Comparison of ENCODE assay signal across 17 mouse cellular contexts in genomic region chr2:31638581-31639465, GRCm38 (mm10). TPM values are rescaled to one million over a fixed set of nuclear protein-coding genes. Genes with fewer than 3 reads are reported as not detected.
DNase-seq lines count a peak whose midpoint lies in the region; ATAC-seq lines count a peak whose summit lies in the region.
"Had no signal": no experiment of that assay in that cellular context is flagged by ENCODE, and none has a peak within 500 bp of the region (broad histone marks: within the 10 kb centered on the region; RNA-seq: fewer than 3 reads in every experiment).

No protein-coding gene starts in this region.

- no peak for ATAC-seq in forebrain, embryonic 11.5 days (replicated peaks; ENCODE audit: low FRiP score)
- no peak for ATAC-seq in limb, embryonic 13.5 days (ENCODE audit: low FRiP score, low read depth)
- ATAC-seq in neural tube, embryonic 15.5 days (ENCODE audit: low FRiP score) = no peak
- ATAC-seq: liver, embryonic 12.5 days had no signal

- peak overlapping the region; percentile 32; the same call in 1 of the 2 replicates for H3K4me2 ChIP-seq in forebrain, embryonic 11.5 days (ENCODE audit: low read depth, low read length, severe bottlenecking)
- H3K4me2 ChIP-seq in limb, embryonic 13.5 days (replicated peaks) = no peak overlapping the region
- H3K4me2 ChIP-seq in neural tube, embryonic 15.5 days = peak overlapping the region; percentile 38
- H3K4me2 ChIP-seq: liver, embryonic 12.5 days had no signal

- peaks cover 97% of the 10 kb centered on the region for H3K27me3 ChIP-seq in forebrain, embryonic 11.5 days (ENCODE audit: control insufficient read depth, insufficient read depth, low read length)
- H3K27me3 ChIP-seq in limb, embryonic 13.5 days = peaks cover 100% of the 10 kb centered on the region
- peaks cover 95% of the 10 kb centered on the region for H3K27me3 ChIP-seq in neural tube, embryonic 15.5 days (replicated peaks)

- H3K4me1 ChIP-seq in forebrain, embryonic 11.5 days (replicated peaks; ENCODE audit: control insufficient read depth, insufficient read depth, low read length) = peaks cover 46% of the 10 kb centered on the region
- H3K4me1 ChIP-seq in limb, embryonic 13.5 days = peaks cover 52% of the 10 kb centered on the region
- H3K4me1 ChIP-seq in neural tube, embryonic 15.5 days = peaks cover 62% of the 10 kb centered on the region

- DNase-seq in thymus, postnatal 4 days = peak; percentile 26
- no peak for DNase-seq in thymus, postnatal 10 days (ENCODE audit: low spot score in 2 of 2)
- peak; percentile 77 for DNase-seq in forebrain, embryonic 11.5 days (ENCODE audit: low spot score)
- no peak for DNase-seq in cerebellum, postnatal 36 days
- no peak for DNase-seq in cerebellum, postnatal 25 days
- no peak for DNase-seq in lung, postnatal 4 days
- DNase-seq: cerebellum, adult 11-12 months; kidney, adult 2 months; layer of hippocampus, adult 9-11 months had no signal

- peak overlapping the region; percentile 29 for H3K4me3 ChIP-seq in forebrain, embryonic 11.5 days (ENCODE audit: low read depth, low read length)
- peak overlapping the region; percentile 3 for H3K4me3 ChIP-seq in limb, embryonic 13.5 days
- peak overlapping the region; percentile 26; the same call in 1 of the 2 replicates for H3K4me3 ChIP-seq in neural tube, embryonic 15.5 days (replicated peaks)
- H3K4me3 ChIP-seq: erythroblast, embryonic 14.5 days; liver, embryonic 12.5 days had no signal

- H3K9ac ChIP-seq in forebrain, embryonic 11.5 days (ENCODE audit: low read length) = peak overlapping the region; percentile 27; the same call in 1 of the 2 replicates
- no peak overlapping the region for H3K9ac ChIP-seq in limb, embryonic 13.5 days
- H3K9ac ChIP-seq in neural tube, embryonic 15.5 days (replicated peaks) = no peak overlapping the region
- H3K9ac ChIP-seq: liver, embryonic 12.5 days had no signal

- H3K27ac ChIP-seq in forebrain, embryonic 11.5 days (ENCODE audit: low read depth, low read length) = no peak overlapping the region
- H3K27ac ChIP-seq in limb, embryonic 13.5 days = no peak overlapping the region
- no peak overlapping the region for H3K27ac ChIP-seq in neural tube, embryonic 15.5 days (replicated peaks)
- H3K27ac ChIP-seq: heart, embryonic 10.5 days; liver, embryonic 12.5 days had no signal

- no peaks in the 10 kb centered on the region for H3K36me3 ChIP-seq in forebrain, embryonic 11.5 days (ENCODE audit: control insufficient read depth, insufficient read depth, low read length)
- H3K36me3 ChIP-seq in limb, embryonic 13.5 days = no peaks in the 10 kb centered on the region
- H3K36me3 ChIP-seq in neural tube, embryonic 15.5 days = no peaks in the 10 kb centered on the region
- H3K36me3 ChIP-seq: G1E; heart, embryonic 10.5 days; liver, embryonic 12.5 days had no signal

- WGBS in forebrain, embryonic 11.5 days = under 1% methylated on average over 34 of the region's 34 CpGs
- WGBS in limb, embryonic 13.5 days = 2% methylated on average over 33 of the region's 34 CpGs
- 2% methylated on average over 34 of the region's 34 CpGs for WGBS in neural tube, embryonic 15.5 days

- H3K9me3 ChIP-seq in forebrain, embryonic 11.5 days (ENCODE audit: control insufficient read depth, low read length) = no peaks in the 10 kb centered on the region
- H3K9me3 ChIP-seq in limb, embryonic 13.5 days = no peaks in the 10 kb centered on the region
- H3K9me3 ChIP-seq in neural tube, embryonic 15.5 days (replicated peaks) = no peaks in the 10 kb centered on the region
- H3K9me3 ChIP-seq: heart, embryonic 10.5 days; liver, embryonic 12.5 days had no signal

RNA-seq across cellular contexts. Expression of gene Prdm12, which starts 1.0 kb away (rescaled TPM):
- 3.9 and 4.1 TPM in 2 replicates for polyA plus RNA-seq in forebrain, embryonic 11.5 days (2014; fragmentation: Nextera tagmentation; extraction: Ambion mirVana)
- polyA plus RNA-seq in limb, embryonic 13.5 days (2015; fragmentation: Nextera tagmentation; extraction: Ambion mirVana) = not detected in 2 replicates
- polyA plus RNA-seq in neural tube, embryonic 15.5 days (2015; fragmentation: Nextera tagmentation; extraction: Ambion mirVana) = 5.3 and 7.8 TPM in 2 replicates
- polyA plus RNA-seq: erythroblast, embryonic 14.5 days; G1E; heart, embryonic 10.5 days; kidney, adult 2 months; liver, embryonic 12.5 days; small intestine, adult 2 months; testis, adult 2 months had no signal

RNA-seq across cellular contexts. Expression of gene Exosc2, which starts 31.7 kb away (rescaled TPM):
- polyA plus RNA-seq in forebrain, embryonic 11.5 days (2014; fragmentation: Nextera tagmentation; extraction: Ambion mirVana) = 72.2 and 76.0 TPM in 2 replicates
- polyA plus RNA-seq in limb, embryonic 13.5 days (2015; fragmentation: Nextera tagmentation; extraction: Ambion mirVana) = 73.7 and 78.1 TPM in 2 replicates
- polyA plus RNA-seq in neural tube, embryonic 15.5 days (2015; fragmentation: Nextera tagmentation; extraction: Ambion mirVana) = 40.3 and 47.1 TPM in 2 replicates

RNA-seq across cellular contexts. Expression of gene Abl1, which starts 49.4 kb away (rescaled TPM):
- 53.2 and 56.7 TPM in 2 replicates for polyA plus RNA-seq in forebrain, embryonic 11.5 days (2014; fragmentation: Nextera tagmentation; extraction: Ambion mirVana)
- 52.4 and 55.9 TPM in 2 replicates for polyA plus RNA-seq in limb, embryonic 13.5 days (2015; fragmentation: Nextera tagmentation; extraction: Ambion mirVana)
- polyA plus RNA-seq in neural tube, embryonic 15.5 days (2015; fragmentation: Nextera tagmentation; extraction: Ambion mirVana) = 13.3 and 18.0 TPM in 2 replicates

Comparison
In these comparisons a context has a peak if more than half of its experiments do, and no peak if none do; other contexts are left out.
1. DNase-seq: peak in thymus, postnatal 4 days (single experiment) and forebrain, embryonic 11.5 days (single experiment); none in thymus, postnatal 10 days (0 of 2), cerebellum, postnatal 36 days (0 of 2), cerebellum, postnatal 25 days (0 of 2) and lung, postnatal 4 days (0 of 2).
2. Peak in every context shown above with its lines, with median percentiles within 50 percentile points of each other: H3K4me3 ChIP-seq.